Mouse (Mus musculus): Measurements from ENCODE around the gene Gga1. TPM values are rescaled to one million over a fixed set of nuclear protein-coding genes. Genes with fewer than 3 reads are reported as not detected.
A peak's percentile ranks its signal among the peaks of the same experiment; 100 is the strongest.
"Not testable (repeated sequence)": the region's sequence is repeated elsewhere in the genome, so short reads cannot be mapped to it uniquely, and the experiment has no call there.

Gga1 gene
- polyA plus RNA-seq, 1 experiment from 2014 or later: 29.3 TPM

DNA sequence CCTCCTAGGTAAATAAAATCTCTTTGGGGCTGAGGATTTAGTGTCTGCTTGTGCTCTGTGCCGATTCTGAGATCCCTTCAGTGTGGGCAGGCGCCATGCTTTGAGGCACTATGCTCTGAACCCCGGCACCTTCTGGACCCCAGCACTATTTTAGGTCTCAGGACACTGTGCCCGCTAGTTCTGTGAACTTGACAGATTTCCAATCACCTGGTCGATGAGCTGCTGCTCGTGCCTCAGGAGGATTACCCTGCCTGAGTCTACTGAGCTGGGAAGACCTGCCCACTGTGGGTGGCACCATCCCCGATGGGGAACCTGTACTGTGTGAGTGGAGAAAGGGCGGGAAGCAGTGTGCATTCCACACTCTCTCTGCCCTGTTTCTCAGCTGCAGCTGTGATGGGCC is 2.0 kb upstream of the Gga1 start:
- Histone ChIP-seq H3K27me3 (ENCODE audit: control insufficient read depth, insufficient read depth, low read length) (no peaks in the 10 kb centered on the region), H3K27ac (ENCODE audit: low read depth, low read length) (no peak overlapping the region), H3K36me3 (ENCODE audit: control insufficient read depth, insufficient read depth, low read length) (no peaks in the 10 kb centered on the region), H3K9me3 (replicated peaks; ENCODE audit: control insufficient read depth, low read length) (no peaks in the 10 kb centered on the region), H3K4me2 (no peak overlapping the region), H3K4me1 (ENCODE audit: control insufficient read depth, insufficient read depth, low read length) (peaks cover 21% of the 10 kb centered on the region), H3K9ac (ENCODE audit: low read depth, low read length) (0 out of 2 replicates have a peak overlapping the region, but pooled peaks have one; percentile 11), H3K4me3 (ENCODE audit: low read depth, low read length) (no peak overlapping the region)
- ATAC-seq (replicated peaks; ENCODE audit: insufficient number of reproducible peaks, low FRiP score, low TSS enrichment): no peak
- WGBS (ENCODE audit: insufficient replicate concordance): 75% methylated on average over 8 of the region's 8 CpGs

DNA sequence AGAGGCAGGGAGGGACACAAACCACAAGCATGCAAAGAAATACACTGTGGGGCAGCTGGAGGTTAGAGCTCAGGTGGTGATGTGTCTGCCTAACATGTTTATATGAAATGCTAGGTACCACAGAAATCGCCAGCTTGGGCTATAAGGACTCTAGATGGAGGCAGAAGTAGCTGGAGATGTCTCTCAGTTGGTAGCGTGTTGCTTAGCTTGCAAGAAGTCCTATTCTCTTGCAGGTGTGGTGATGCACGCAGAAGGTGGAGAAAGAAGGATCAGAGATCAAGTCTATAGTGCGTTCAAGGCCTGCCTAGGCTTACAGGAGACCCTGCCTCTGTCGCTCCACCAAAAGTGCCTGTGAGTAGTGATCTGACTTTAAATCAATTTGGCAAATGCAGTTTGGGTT is 1.5 kb upstream of the Gga1 start:
- no peak for ATAC-seq (replicated peaks; ENCODE audit: insufficient number of reproducible peaks, low FRiP score, low TSS enrichment)
- peak overlapping the region; percentile 95 for H3K4me2 ChIP-seq
- no peaks in the 10 kb centered on the region for H3K9me3 ChIP-seq (replicated peaks; ENCODE audit: control insufficient read depth, low read length)
- 76% methylated on average over 5 of the region's 5 CpGs for WGBS (ENCODE audit: insufficient replicate concordance)
- H3K27ac ChIP-seq (ENCODE audit: low read depth, low read length): peak overlapping the region; percentile 97; the same call in 1 of the 2 replicates
- H3K4me1 ChIP-seq (ENCODE audit: control insufficient read depth, insufficient read depth, low read length): peaks cover 21% of the 10 kb centered on the region
- H3K4me3 ChIP-seq (ENCODE audit: low read depth, low read length): no peak overlapping the region
- H3K36me3 ChIP-seq (ENCODE audit: control insufficient read depth, insufficient read depth, low read length): no peaks in the 10 kb centered on the region
- peak overlapping the region; percentile 83 for H3K9ac ChIP-seq (ENCODE audit: low read depth, low read length)
- H3K27me3 ChIP-seq (ENCODE audit: control insufficient read depth, insufficient read depth, low read length): no peaks in the 10 kb centered on the region

- ATAC-seq (replicated peaks; ENCODE audit: insufficient number of reproducible peaks, low FRiP score, low TSS enrichment): no peak
- under 1% methylated on average over 17 of the region's 17 CpGs for WGBS (ENCODE audit: insufficient replicate concordance)
- peak overlapping the region; percentile 83 for H3K9ac ChIP-seq (ENCODE audit: low read depth, low read length)
- peaks cover 3% of the 10 kb centered on the region; the same call in 1 of the 2 replicates for H3K36me3 ChIP-seq (ENCODE audit: control insufficient read depth, insufficient read depth, low read length)
- H3K9me3 ChIP-seq (replicated peaks; ENCODE audit: control insufficient read depth, low read length): no peaks in the 10 kb centered on the region
- H3K4me1 ChIP-seq (ENCODE audit: control insufficient read depth, insufficient read depth, low read length): peaks cover 21% of the 10 kb centered on the region
- peak overlapping the region; percentile 85 for H3K4me3 ChIP-seq (ENCODE audit: low read depth, low read length)
- H3K4me2 ChIP-seq: peak overlapping the region; percentile 95
- peak overlapping the region; percentile 97 for H3K27ac ChIP-seq (ENCODE audit: low read depth, low read length)
- no peaks in the 10 kb centered on the region for H3K27me3 ChIP-seq (ENCODE audit: control insufficient read depth, insufficient read depth, low read length)
Measured at GRCm38 (mm10) chr15:78876258-78876696, 713 bp upstream of the Gga1 start.

DNA sequence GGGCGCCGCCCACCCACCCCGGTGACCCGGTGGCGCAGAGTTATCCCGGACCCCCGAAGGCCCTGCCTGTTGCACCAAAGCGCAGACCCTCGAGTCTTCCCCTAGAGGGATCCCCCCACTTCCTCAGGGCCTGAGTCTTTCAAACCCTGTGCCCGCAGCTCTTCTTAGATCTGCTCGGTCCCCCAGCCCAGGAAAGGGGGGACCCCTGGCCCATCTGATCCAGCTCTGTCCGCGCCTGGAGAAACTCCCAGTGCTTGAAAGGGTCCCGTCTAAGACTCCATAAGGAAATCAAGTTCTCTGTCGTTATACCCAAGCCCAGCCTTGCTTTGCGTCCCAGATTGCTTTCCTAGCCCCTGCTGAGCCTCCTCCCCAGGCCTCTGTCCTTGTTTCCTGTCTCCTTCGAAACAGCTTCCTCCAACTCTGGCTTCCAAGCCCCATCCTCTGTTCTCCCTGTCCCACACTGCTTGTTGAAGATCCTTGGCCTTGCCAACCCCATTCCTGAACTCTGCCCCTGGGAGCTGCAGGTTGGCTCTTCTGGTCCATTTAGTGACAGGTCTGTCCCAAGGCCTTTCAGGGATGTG is 910 bp downstream of the Gga1 start:
- peak overlapping the region; percentile 97 for H3K27ac ChIP-seq (ENCODE audit: low read depth, low read length)
- peak overlapping the region; percentile 85 for H3K4me3 ChIP-seq (ENCODE audit: low read depth, low read length)
- no peaks in the 10 kb centered on the region for H3K27me3 ChIP-seq (ENCODE audit: control insufficient read depth, insufficient read depth, low read length)
- H3K4me1 ChIP-seq (ENCODE audit: control insufficient read depth, insufficient read depth, low read length): peaks cover 18% of the 10 kb centered on the region
- WGBS (ENCODE audit: insufficient replicate concordance): under 1% methylated on average over 17 of the region's 17 CpGs
- ATAC-seq (replicated peaks; ENCODE audit: insufficient number of reproducible peaks, low FRiP score, low TSS enrichment): peak; percentile 4; the same call in 1 of the 2 replicates
- peak overlapping the region; percentile 83 for H3K9ac ChIP-seq (ENCODE audit: low read depth, low read length)
- peak overlapping the region; percentile 95 for H3K4me2 ChIP-seq
- H3K36me3 ChIP-seq (ENCODE audit: control insufficient read depth, insufficient read depth, low read length): peaks cover 14% of the 10 kb centered on the region
- H3K9me3 ChIP-seq (replicated peaks; ENCODE audit: control insufficient read depth, low read length): no peaks in the 10 kb centered on the region

DNA sequence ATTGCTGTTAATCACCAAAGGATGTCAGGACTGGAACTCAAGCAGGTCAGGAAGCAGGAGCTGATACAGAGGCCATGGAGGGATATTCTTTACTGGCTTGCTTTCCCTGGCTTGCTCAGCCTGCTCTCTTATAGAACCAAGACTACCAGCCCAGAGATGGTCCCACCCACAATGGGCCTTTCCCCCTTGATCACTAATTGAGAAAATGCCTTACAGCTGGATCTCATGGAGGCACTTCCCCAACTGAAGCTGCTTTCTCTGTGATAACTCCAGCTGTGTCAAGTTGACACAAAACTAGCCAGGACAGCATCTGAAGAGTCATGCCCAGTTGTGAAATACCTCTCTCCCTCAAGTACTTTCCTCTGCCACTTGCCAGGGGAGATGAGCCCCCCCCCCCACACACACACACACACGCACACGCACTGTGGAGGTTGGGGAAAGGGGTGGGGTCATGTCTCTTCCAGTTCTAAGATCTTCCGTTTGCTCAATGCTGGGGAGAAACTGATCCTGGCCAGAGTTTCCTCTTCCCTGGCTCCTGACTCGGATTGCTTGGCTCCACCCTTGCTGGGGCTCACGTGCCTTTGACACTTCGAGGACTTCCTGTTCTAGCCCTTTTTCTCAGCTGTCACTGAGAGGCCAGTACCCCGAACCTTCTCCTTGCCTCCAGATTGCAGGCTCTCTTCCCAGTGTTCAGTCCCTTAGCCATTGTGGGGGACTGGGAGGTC is 2.0 kb downstream of the Gga1 start:
- H3K9ac ChIP-seq (ENCODE audit: low read depth, low read length); H3K4me3 ChIP-seq (ENCODE audit: low read depth, low read length); H3K27ac ChIP-seq (ENCODE audit: low read depth, low read length); ATAC-seq (replicated peaks; ENCODE audit: insufficient number of reproducible peaks, low FRiP score, low TSS enrichment); H3K4me2 ChIP-seq; H3K9me3 ChIP-seq (replicated peaks; ENCODE audit: control insufficient read depth, low read length); H3K27me3 ChIP-seq (ENCODE audit: control insufficient read depth, insufficient read depth, low read length): not testable (repeated sequence)
- Histone ChIP-seq H3K4me1 (ENCODE audit: control insufficient read depth, insufficient read depth, low read length) (peaks cover 18% of the 10 kb centered on the region), H3K36me3 (ENCODE audit: control insufficient read depth, insufficient read depth, low read length) (peaks cover 20% of the 10 kb centered on the region)
- 42% methylated on average over 7 of the region's 7 CpGs for WGBS (ENCODE audit: insufficient replicate concordance)

DNA sequence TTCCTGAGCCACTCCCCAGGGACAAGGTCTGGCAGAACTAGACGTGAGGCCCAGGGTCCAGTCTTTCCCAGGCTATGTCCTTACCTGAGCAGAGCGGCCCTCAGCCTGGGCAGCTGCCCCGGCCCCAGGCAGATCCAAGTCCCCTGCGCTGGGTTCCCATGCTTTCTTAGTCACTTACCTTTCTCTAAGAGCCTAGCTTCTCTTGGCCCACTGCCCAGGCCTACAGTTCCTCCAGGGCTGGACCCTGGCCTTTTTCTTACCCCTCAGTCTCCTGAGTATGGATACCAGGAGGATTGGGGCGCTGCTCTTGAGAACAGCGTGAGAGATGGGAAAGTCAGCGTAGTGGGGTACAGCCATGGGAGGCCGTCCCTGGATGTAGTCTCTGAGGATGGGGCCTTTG is 3.4 kb downstream of the Gga1 start:
- no peak for ATAC-seq (replicated peaks; ENCODE audit: insufficient number of reproducible peaks, low FRiP score, low TSS enrichment)
- no peak overlapping the region for H3K4me3 ChIP-seq (ENCODE audit: low read depth, low read length)
- H3K36me3 ChIP-seq (ENCODE audit: control insufficient read depth, insufficient read depth, low read length): peaks cover 21% of the 10 kb centered on the region
- 93% methylated on average over 8 of the region's 8 CpGs for WGBS (ENCODE audit: insufficient replicate concordance)
- no peak overlapping the region for H3K9ac ChIP-seq (ENCODE audit: low read depth, low read length)
- H3K4me1 ChIP-seq (ENCODE audit: control insufficient read depth, insufficient read depth, low read length): peaks cover 18% of the 10 kb centered on the region
- H3K9me3 ChIP-seq (replicated peaks; ENCODE audit: control insufficient read depth, low read length): no peaks in the 10 kb centered on the region
- H3K4me2 ChIP-seq: no peak overlapping the region
- H3K27me3 ChIP-seq (ENCODE audit: control insufficient read depth, insufficient read depth, low read length): no peaks in the 10 kb centered on the region
- no peak overlapping the region for H3K27ac ChIP-seq (ENCODE audit: low read depth, low read length)

GRCm38 (mm10) chr15:78881828-78882227 is 4.8 kb downstream of the Gga1 start:
- H3K4me3 ChIP-seq (ENCODE audit: low read depth, low read length): no peak overlapping the region
- H3K27me3 ChIP-seq (ENCODE audit: control insufficient read depth, insufficient read depth, low read length): no peaks in the 10 kb centered on the region
- H3K4me1 ChIP-seq (ENCODE audit: control insufficient read depth, insufficient read depth, low read length): peaks cover 12% of the 10 kb centered on the region
- ATAC-seq (replicated peaks; ENCODE audit: insufficient number of reproducible peaks, low FRiP score, low TSS enrichment): no peak
- H3K36me3 ChIP-seq (ENCODE audit: control insufficient read depth, insufficient read depth, low read length): peaks cover 25% of the 10 kb centered on the region
- no peak overlapping the region for H3K4me2 ChIP-seq
- H3K9me3 ChIP-seq (replicated peaks; ENCODE audit: control insufficient read depth, low read length): no peaks in the 10 kb centered on the region
- 0 out of 2 replicates have a peak overlapping the region, but pooled peaks have one; percentile 22 for H3K9ac ChIP-seq (ENCODE audit: low read depth, low read length)
- 85% methylated on average over 3 of the region's 3 CpGs for WGBS (ENCODE audit: insufficient replicate concordance)
- no peak overlapping the region for H3K27ac ChIP-seq (ENCODE audit: low read depth, low read length)

DNA sequence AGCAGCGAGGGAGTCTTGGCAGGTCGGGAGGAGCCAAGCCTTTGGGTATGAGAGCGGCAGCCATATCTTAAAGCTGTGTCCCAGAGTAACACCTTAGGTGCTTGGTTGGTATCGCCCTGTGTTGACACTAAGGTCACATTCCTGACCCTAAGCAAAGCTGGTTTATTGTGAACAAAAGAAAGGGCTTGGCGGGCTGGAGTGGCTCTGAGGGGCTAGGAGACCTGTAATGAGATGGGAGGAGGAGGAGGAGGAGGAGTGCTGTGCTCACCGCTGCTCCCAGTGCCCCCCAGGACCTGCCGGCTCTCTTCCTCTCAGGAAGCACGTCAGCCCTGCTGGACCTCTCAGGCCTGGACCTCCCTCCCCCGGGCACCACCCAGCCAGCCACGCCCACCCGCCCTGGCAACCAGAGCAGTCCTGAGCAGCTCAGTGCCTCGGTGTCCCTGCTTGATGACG is 12.4 kb downstream of the Gga1 start:
- H3K36me3 ChIP-seq (ENCODE audit: control insufficient read depth, insufficient read depth, low read length): peaks cover 34% of the 10 kb centered on the region
- H3K9me3 ChIP-seq (replicated peaks; ENCODE audit: control insufficient read depth, low read length): no peaks in the 10 kb centered on the region
- 32% methylated on average over 12 of the region's 13 CpGs for WGBS (ENCODE audit: insufficient replicate concordance)
- peak overlapping the region; percentile 7; the same call in 1 of the 2 replicates for H3K4me2 ChIP-seq
- H3K27ac ChIP-seq (ENCODE audit: low read depth, low read length): peak overlapping the region; percentile 50; the same call in 1 of the 2 replicates
- H3K9ac ChIP-seq (ENCODE audit: low read depth, low read length): no peak overlapping the region
- no peaks in the 10 kb centered on the region for H3K27me3 ChIP-seq (ENCODE audit: control insufficient read depth, insufficient read depth, low read length)
- H3K4me1 ChIP-seq (ENCODE audit: control insufficient read depth, insufficient read depth, low read length): peaks cover 49% of the 10 kb centered on the region
- ATAC-seq (replicated peaks; ENCODE audit: insufficient number of reproducible peaks, low FRiP score, low TSS enrichment): peak; percentile 40; the same call in 1 of the 2 replicates
- no peak overlapping the region for H3K4me3 ChIP-seq (ENCODE audit: low read depth, low read length)

All from heart, embryonic 11.5 days (tissue).